Mouse (Mus musculus): ENCODE data around the gene Mrpl38. TPM values are rescaled to one million over a fixed set of nuclear protein-coding genes. Genes with fewer than 3 reads are reported as not detected.
"Not testable (repeated sequence)": the region's sequence is repeated elsewhere in the genome, so short reads cannot be mapped to it uniquely, and the experiment has no call there.

Mrpl38 gene
- total RNA-seq, 4 experiments from 2014 or later = 60.0 to 66.2 (median 63.9) TPM

DNA sequence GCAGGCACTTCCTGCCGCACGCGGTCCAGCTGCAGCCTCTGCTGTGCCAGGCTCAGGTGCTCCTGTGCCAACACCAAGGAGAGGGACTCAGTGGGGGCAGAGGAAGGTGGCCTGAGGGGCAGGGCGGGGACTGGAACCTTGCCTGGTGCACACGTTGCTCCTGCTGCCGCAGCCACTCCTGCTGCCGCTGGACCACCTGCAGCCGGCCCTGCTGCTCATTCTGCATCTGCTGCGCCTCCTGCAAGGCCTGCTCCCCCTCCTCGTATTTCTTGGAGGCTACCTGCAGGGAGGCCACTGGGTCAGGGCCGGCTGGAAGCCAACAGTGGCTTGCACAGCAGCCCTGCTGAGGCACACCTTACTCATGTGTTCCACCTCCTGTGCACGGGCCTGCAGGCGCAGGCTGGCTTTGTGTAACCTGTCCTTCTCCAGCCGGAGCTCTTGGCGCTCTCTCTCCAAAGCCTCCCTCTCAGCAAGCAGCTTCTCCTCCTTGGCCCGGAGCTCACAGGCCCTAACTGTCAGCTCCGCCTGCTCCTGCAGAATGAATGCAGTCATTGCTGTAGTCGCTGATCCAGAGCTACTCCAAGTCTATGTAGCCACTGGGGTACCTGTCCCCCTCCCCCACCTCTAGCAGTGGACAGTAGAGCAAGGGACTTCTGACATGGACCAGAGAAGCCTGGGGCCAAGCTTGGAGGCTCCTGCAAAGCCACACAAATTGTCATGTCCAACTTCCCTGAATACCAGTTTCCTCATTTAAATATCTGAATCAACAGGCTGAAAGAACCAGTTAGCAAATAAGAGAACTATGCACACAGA, 7.0 kb upstream of the Mrpl38 start:
- no peak for DNase-seq (ENCODE audit: low spot score)

DNA sequence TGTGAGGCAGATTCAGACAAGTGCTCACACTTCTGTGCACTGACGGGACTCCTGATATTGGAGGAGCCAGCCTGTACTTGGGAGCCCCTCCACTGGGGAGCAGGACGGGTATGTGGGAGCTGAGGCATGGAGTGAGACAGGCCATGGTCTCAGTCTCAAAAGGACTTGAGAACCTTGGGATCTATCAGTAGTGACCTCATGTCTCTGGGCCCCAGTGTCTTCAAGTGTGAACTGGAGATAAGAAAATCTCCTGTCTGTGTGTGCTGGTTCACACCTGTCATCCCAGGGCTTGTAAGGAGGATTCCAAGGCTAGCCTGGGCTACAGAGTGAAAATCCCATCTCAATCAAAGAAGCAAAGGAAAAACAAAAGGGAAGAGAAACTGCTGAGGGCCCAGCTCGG, 4.8 kb upstream of the Mrpl38 start:
- DNase-seq (ENCODE audit: low spot score) = no peak

DNA sequence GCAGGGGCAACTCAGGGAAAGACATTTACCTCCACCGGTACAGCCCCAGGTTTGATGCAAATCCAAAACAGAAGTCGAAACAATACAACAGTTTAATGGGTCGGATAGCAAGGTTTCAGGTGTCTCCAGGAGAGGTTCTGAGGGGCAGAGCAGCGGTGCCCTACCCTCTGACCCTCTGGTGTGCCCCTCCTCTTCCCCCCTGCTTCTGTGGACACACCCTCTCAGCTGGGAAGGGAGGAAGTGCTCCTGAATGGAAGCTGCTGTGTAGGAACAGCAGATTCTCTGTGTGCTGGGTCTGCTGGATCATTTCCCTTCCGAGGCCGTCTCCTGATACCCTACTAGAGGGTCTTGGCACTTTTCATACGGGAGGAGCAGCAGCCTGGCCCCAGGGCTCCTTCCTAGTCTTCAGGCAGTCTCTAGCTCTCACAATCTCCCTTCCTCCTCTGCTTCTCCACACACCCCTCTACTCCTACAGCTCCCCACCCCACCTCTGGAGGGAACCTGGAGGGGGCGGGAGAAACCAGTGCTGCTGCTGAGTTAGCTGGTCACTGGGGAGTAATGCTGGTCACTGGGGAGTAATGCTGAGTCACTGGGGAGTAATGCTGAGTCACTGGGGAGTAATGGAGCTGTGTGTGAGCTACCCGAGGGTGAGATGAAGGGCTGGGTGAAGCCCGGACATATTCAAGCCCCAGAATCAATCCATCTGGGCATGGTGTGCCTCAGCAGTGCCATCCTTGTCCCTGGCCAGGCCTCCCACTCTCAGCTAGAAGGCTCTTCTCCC, 3.7 kb upstream of the Mrpl38 start:
- no peak for DNase-seq (ENCODE audit: low spot score)

DNA sequence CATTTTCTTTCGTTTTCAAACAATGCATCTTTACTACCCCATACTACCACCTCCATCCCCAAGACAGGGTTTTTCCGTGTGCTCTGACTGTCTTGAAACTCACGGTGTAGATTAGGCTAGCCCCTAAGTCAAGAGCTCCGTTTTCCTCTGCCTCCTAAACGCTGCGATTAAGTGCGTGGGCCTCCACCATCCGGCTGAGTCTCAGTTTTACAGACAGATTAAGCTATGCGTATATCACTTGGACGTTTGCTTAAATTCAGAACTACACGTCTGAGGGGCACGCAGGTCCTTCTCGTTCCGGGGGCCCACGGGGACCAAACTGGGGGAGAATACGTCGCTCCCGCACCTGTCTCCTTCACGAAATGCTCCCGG, 586 bp downstream of the Mrpl38 start:
- no peak for DNase-seq (ENCODE audit: low spot score)

DNA sequence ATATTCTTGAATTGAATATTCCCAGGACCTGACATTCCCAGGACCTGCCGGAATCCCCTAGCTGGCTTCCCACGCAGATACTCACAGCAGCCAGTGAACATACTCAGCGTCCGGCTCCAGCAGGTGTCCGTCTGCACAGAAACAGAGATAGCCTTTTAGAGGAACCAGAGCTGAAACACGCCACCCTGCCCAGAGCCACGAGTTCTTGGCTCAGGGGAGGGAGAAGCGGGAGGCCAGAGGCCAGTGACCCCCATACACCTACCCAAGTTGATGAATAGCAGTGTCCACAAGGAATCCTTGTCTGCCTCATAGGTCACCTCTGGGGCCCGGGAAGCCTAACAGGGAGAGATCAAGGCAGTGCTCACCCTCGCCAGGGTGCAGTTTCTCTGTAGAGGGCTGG, 4.5 kb downstream of the Mrpl38 start:
- DNase-seq (ENCODE audit: low spot score) = no peak

DNA sequence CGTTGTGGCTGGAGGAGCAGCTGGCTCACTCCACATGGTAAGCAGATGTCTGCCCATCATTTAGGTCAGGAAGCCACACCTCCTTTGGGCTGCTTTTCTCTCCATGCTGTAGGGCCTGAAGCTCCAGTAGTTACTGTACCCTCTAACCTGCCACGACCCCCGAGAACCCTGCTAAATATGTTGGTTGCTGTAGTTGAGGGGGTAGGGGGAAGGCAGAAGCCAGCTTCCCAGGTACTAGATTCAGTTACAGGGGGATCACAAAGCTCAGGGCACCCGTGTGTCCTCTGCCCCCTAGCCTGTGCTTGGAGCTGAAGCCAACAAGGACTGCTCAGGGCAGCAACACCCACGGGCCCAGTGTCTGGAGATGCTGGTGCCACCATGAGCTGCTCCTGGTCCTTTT, 5.2 kb downstream of the Mrpl38 start:
- no peak for DNase-seq (ENCODE audit: low spot score)

DNA sequence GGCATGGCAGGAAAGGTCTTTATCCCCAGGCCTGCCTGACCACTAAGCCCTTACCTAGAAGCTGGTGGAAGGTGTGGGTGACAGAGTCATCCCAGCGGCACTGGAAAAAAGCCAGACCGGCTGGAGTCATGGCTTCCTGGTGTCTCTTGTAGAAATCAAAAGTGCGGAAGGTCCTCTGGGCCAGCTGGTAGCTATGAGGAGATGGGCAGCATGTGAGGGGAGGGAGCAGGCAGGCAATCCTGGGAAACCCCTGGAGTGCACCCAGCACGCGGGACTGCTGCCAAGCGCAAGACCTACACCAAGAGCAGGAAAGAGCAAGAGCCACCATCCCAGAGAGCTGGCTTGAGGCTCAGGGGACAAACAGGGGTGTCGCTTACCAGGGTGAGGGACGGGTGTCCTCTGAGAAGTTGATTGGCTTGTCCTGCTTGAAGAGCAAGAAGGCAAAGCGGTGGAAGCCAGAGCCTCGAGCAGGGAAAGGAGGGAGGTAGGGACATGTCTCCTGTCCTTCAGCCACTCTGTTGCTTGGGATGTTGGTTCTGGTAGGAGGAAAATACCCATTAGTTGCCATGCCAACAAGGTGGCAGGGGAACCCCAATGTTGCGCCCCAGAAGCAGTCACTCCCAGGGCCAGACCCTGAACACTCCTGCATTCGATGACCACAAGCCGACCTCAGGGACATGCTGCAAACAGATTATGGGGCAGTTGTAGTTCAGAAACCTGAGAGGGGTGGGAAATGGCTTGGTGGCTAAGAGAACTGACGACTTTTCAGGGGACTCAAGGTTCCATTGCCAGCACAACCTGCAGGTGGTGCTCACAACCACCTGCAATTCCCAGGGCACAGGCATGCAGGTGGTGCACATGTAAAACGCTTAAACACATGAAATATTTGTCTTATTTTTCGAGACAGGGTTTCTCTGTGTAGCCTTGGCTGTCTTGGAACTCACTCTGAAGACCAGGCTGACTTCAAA, 6.0 kb downstream of the Mrpl38 start:
- no peak for DNase-seq (ENCODE audit: low spot score)

DNA sequence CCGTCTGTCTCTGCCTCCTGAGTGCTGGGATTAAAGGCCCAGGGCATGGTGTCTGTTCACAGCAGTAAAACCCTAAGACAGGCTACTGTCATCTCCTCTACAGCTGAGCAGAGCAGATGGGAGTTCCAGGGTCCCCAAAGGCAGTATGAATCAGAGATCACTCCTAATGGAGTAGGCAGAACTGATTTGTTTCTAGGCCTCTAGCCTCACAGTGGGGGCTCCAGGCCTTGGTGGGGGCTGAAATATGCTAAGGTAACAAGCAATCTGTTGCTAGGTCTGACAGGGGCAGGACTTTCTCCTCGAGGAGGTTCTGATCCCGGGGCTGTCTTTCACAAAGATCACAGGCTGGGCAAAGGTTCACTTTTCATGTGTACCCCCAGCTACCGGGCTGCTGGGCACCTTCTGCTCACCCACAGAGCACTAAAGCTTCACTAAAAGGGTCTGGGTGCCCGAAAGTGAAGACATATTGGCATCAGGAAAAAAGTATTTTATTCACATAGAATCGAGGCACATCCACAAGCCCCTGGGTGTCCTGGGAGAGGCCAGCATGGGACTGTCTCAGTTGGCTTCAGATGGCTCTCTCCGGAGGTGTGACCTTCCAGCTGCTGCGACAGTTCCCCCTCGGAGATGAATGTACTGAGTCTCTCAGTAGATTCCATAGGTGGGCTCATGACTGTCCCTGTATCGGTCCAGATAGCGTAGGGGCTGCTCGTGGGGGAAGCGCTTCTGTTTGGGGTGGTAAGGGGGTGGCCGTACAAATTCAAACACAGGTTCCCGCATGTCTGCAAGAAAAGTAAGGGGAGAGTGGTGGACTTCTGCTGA, 7.1 kb downstream of the Mrpl38 start:
- no peak for DNase-seq (ENCODE audit: low spot score)

DNA sequence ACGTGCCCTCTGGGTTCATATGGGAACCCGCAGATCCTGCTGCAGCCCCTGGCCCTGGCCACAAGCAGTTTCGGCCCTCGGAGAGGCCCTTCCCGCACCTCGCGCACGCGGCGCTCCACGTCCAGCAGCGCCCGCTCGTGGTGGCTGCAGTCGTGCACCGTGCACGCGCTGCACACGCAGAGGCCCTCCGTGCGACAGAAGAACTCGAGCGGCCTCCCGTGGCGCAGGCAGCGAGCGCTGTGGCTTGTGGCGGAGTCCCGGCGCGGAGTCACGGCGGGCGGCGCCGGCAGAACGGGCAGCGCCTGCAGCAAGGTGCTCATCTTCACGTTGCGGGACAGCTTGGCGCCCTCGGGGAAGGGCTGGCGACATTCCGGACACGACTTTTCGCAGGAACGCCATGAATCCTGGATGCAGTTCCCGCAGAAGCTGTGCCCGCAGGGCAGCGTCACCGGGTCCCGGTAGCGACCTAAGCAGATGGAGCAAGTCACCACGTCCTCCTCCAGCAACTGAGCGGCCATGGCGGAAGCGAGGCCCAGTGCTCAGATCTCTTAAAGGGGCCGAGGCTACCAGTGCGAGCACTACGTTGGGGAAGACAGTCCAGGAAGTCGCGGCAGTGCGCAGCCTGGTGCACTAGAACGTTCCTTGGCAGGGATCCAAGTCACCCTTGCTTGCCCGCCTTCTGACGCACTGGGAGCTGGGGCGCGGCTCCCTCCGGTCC, 8.0 kb downstream of the Mrpl38 start, which contains the start of gene Trim65:
Gene Trim65 (minus strand): TSS at position 641 of the 718 bp plus-strand sequence.
- DNase-seq (ENCODE audit: low spot score) = peak; percentile 94

DNA sequence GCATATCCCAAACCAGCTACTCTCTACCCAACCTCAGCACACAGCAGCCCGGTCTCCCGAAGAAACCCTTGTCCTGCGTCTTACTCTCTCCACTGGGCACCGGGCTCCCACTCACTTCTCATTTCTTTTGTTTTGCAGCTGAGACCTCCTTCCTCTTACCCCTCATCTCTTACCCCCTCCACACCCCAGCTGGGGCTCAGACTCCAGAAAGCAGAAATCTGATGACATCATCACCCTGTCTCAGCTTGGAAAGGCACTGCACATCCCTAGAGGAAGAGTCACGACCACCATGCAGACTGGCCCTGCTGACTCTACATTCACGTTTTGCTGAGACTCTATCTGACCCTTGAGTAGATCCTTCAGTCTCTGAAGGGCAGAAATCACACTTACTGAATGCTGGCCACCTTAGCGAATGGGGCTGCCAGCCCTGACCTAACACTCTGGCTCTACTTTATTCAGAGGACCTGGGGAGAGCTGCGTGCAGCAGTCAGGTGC, 8.6 kb downstream of the Mrpl38 start:
- DNase-seq (ENCODE audit: low spot score) = no peak

DNA sequence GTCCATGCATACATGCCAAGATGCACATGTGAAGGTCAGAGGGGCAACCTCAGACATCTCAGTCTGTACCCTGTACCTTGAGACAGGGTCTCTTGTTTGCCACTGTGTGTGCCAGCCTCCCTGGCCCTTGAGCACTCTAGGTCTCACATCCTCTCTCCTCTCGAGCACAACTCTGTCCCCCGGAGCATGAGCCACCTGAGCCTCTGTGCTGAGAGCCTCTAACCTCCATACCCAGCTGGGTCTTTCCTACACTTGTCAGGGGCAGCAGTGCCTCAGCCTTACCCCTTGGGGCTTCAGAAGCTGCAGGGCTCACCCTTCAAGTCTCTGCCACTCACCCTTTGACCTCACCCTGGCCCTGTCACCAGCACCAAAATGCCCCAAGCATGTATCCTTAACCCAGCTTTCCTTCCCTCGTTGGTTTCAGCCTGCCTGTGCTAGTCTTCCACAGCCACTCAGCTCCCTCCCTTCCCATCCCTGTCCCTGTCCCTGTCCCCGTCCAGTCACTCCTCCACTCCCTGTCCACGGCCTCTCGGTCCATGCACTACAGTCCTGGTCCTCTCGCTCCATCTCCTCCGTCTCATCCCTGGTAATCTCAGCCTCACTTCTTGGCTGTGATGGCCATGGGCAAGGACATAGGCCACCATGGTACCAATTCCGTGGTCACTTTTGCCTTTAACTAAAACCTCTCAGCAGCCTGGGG, 9.4 kb downstream of the Mrpl38 start:
- DNase-seq (ENCODE audit: low spot score) = no peak

DNA sequence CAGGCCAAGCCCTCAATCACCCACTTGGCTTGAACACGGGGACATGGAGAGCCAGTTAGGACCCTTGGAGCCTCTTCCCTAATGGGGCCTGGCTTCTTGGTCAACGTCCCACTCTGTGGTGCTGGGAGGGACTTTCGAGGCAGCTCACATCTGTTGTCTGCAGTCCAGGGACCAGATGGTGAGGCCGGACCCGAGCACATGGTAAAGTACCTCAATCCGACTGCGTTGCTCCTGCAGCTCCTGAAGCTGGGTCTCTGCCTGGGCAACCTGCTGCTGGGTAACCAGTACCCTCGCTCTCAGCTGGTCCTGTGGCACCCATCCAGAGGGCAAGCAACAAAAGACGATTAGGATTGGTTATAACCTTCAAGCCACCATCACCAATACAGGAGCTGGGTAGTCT, 10.7 kb downstream of the Mrpl38 start:
- no peak for DNase-seq (ENCODE audit: low spot score)

DNA sequence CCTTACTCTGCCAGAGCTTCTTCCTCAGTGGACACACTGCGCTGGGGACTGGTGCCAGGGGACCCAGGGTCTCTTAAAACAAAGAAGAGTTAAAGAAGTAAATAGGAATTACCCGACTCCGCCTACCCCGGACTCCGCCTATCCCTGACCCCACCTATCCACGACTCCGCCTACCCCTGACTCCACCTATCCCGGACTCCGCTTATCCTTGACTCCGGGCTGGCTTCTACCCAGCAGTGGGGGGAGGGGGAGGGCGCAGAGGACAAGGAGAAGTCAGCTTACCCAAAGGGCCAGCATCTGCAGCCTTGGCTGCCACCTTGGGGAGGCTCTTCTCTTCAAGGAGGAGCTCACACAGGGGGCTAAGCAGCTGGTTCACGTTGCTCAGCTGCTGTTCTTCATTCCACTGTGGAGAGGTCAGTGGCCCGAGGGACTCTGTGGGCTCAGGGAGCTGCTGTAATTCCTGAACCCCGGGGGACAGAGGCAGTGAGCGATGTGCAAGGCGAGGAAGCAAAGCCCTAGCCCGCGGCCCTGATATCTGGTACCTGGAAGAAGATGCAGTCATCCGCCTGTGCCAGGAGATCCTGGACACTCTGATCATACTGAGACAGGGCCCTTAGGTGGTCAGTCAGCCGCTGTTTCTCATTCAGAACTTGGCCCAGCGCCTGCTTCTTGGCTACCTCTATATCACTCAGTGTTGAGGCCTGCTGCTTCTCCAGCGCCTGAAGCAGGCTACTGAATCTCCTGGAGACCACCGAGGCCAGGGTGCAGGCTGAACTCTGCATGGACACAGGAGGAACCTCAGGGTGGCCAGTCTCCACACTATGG, 11.3 kb downstream of the Mrpl38 start, which contains the start of gene Trim47:
Gene Trim47 (minus strand): TSS at position 55 of the 825 bp plus-strand sequence.
- peak; percentile 63 for DNase-seq (ENCODE audit: low spot score)

DNA sequence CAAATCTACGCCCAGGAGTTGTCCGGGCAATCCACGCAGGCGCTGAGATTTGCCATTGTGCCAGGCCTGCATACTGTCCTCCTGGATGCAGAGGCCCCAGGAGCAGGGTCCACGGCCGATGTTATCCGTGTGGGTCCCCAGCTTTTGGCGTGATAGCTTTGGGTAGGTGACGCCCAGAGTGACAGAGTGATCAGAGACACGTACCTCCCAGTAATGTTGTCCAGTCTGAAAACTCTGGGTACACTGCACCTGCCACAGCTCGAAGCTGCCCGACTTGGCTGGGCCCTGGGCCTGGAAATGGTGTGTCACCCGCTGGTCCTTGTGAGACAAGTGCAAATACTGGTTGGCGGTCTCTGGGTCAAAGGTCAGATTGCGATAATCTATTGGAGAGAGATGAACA, 12.4 kb downstream of the Mrpl38 start:
- no peak for DNase-seq (ENCODE audit: low spot score)

DNA sequence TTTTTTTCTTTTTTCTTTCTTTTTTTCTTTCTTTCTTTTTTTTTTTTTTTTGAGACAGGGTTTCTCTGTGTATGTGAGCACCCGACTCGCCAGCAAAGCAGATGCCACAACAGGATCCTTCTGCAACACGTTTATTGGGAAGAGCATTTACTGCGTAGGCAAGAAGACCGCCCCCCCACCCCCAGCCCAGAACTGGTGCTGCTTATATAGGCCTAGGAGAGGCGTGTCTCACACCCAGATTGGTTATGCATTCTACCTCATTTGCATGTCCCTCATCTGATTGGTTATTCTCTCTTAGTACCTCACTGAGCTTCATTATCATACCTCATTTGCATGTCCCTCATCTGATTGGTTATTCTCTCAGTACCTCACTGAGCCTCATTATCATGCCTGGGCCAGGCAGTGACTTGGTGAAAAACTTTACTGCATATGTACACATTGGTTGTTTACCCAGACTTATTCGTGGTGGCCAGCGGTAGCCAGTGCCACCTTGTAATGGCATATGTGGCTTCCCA, 16.9 kb downstream of the Mrpl38 start:
- DNase-seq (ENCODE audit: low spot score) = not testable (repeated sequence)

DNA sequence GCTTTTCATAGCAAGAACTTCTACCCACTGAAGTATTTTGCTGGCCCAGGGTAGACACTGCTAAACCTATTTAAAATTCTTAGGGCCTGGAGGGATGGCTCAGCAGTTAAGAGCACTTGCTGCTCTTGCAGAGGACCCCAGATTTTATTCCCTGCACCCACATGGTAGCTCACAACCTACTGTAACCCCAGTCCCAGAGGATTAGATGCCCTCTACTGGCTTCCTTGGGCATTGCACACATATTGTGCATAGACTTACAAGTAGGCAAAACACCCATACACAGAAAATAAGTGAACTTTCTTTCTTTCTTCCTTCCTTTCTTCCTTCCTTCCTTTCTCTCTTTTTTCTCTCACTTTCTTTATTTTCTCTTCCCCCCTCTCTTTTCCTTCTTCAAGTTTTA, 20.8 kb downstream of the Mrpl38 start:
- no peak for DNase-seq (ENCODE audit: low spot score)

DNA sequence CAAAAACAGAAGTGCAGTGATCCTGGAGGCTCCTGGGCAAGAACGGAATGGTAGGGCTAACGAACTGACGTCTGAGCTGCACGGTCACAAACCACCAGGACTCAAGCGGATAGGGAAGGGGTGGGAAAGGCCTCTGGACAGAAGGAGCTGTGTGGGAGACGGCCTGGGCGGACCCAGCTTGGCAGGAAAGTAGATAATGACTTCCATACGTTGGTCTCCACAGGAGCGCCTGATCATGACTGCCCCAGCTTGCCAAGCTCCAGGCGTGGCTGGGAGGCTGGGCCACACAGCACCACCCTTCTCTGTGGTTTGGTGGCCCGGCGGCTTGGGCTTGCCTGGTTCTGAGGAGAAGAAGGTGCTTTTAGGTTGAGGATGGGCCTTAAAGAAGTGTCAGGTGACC, 21.4 kb downstream of the Mrpl38 start:
- no peak for DNase-seq (ENCODE audit: low spot score)

DNA sequence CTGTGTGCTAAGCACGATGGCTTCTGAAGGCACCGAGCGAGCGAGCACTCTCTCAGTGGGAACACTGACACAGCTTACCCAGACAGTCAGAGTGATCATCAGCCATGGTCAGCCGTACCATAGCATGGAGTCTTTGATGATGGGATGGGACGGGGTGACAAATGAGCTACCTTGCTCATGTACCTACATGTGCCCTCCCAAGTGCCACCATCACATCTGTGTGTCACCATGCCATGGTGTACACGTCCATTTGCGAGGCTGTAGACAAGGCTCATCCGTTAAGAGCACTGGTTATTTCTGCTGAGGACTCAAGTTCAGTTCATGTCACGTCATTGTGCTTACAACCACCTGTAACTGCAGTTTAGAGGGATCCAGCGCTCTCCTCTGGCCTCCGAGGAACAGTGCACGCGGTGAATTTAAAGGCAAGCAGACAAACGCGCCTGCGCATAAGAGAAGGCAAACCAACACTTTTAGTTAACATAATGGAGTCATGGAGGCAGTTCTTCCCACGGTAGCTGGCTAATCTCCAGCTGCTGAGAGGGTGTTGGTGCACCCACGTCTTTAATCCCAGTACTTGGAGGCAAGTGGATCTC, 27.0 kb downstream of the Mrpl38 start:
- no peak for DNase-seq (ENCODE audit: low spot score)

All from heart, adult 8-10 months (tissue).